ENCODE assay signal across 8 mouse cellular contexts in genomic region chr5:140388588-140389576, GRCm38 (mm10). TPM values are rescaled to one million over a fixed set of nuclear protein-coding genes. Genes with fewer than 3 reads are reported as not detected.
DNase-seq lines count a peak whose midpoint lies in the region; ATAC-seq lines count a peak whose summit lies in the region.

Snx8 (minus strand) TSS chr5:140389262.

- H3K4me3 ChIP-seq in lung, embryonic 16.5 days (ENCODE audit: low read length): peak within 1 kb of the TSS; percentile 68

- peak within 1 kb of the TSS; percentile 71 for H3K9ac ChIP-seq in lung, embryonic 16.5 days (ENCODE audit: low read length)

- no peaks in the 10 kb centered on the region for H3K9me3 ChIP-seq in lung, embryonic 16.5 days (ENCODE audit: control insufficient read depth, low read length)

- ATAC-seq in hematopoietic stem cell, adult 5-6 weeks (replicated peaks in 1 of 2; ENCODE audit: insufficient read depth in 1 of 2, low FRiP score in 2 of 2, low TSS enrichment in 1 of 2, low read depth in 1 of 2, poor library complexity in 2 of 2, severe bottlenecking in 2 of 2): peak; percentile 87 to 95
- peak; percentile 97 for ATAC-seq in lung, embryonic 16.5 days (ENCODE audit: low read depth)

- DNase-seq in MEL-GATA-1-ER (ENCODE audit: extremely low read depth, low read depth): peak; percentile 71
- DNase-seq in cerebellum, adult 8-10 months: peak; percentile 89
- peak; percentile 96 for DNase-seq in forelimb bud, embryonic 11.5 days (ENCODE audit: low read depth, low spot score)
- peak; percentile 67 for DNase-seq in layer of hippocampus, adult 9-10 months (ENCODE audit: low spot score)
- DNase-seq in ovary, postnatal 10 days (ENCODE audit: low spot score): peak; percentile 83
- DNase-seq in thymus, postnatal 10 days (ENCODE audit: low spot score in 2 of 2): peak; percentile 43 to 66

- H3K4me2 ChIP-seq in lung, embryonic 16.5 days (ENCODE audit: low read depth, low read length): peak within 1 kb of the TSS; percentile 67

- no peak within 1 kb of the TSS for H3K27ac ChIP-seq in lung, embryonic 16.5 days (ENCODE audit: low read length)

- no peaks in the 10 kb centered on the region for H3K27me3 ChIP-seq in lung, embryonic 16.5 days (ENCODE audit: control insufficient read depth, insufficient read depth, low read depth, low read length)

- 1% methylated on average over 54 of the region's 63 CpGs for WGBS in lung, embryonic 16.5 days

- peaks cover 11% of the 10 kb centered on the region for H3K4me1 ChIP-seq in lung, embryonic 16.5 days (replicated peaks; ENCODE audit: control insufficient read depth, insufficient read depth, low read length)

- H3K36me3 ChIP-seq in lung, embryonic 16.5 days (ENCODE audit: control insufficient read depth, insufficient read depth, low read length): no peaks in the 10 kb centered on the region

RNA-seq across cellular contexts. Expression of gene Snx8, which starts in this region (rescaled TPM):
- 3.4 and 5.4 TPM in 2 replicates for total RNA-seq in hematopoietic stem cell, adult 5-6 weeks (2017)
- 19.1 and 19.8 TPM in 2 replicates for polyA plus RNA-seq in lung, embryonic 16.5 days (2015; fragmentation: Nextera tagmentation; extraction: Ambion mirVana)
